Mouse (Mus musculus) urinary bladder, adult 18-20 months (tissue): ENCODE measurements around the gene Trpm3.

ENCODE experiments used
- DNase-seq, 2 experiments: peaks; one replicate each; pipeline ENCODE4 v3.0.0; 2022; ENCODE audit warnings: low spot score in 2 of 2, mixed read lengths in 2 of 2

Trpm3 gene

GRCm38 (mm10) chr19:22473030-22473712 lies 334.3 kb downstream of the Trpm3 start:
- DNase-seq: no peak

GRCm38 (mm10) chr19:22478295-22478989 lies 339.6 kb downstream of the Trpm3 start:
- no peak for DNase-seq

- no peak for DNase-seq
These were observed 364.6 kb downstream of the Trpm3 start for GRCm38 (mm10) chr19:22503469-22503868.

GRCm38 (mm10) chr19:22518508-22518907 lies 379.7 kb downstream of the Trpm3 start:
- DNase-seq: no peak

- DNase-seq: no peak
These were observed 389.1 kb downstream of the Trpm3 start for GRCm38 (mm10) chr19:22527944-22528343.

- no peak for DNase-seq
These were observed 404.3 kb downstream of the Trpm3 start for GRCm38 (mm10) chr19:22542990-22543709.

- DNase-seq: peak in 1 of 2 experiments; percentile 1
These were observed 413.3 kb downstream of the Trpm3 start for GRCm38 (mm10) chr19:22552179-22552578.

GRCm38 (mm10) chr19:22554421-22554941 lies 415.6 kb downstream of the Trpm3 start:
- no peak for DNase-seq

GRCm38 (mm10) chr19:22572396-22572795 lies 433.6 kb downstream of the Trpm3 start:
- DNase-seq: no peak

GRCm38 (mm10) chr19:22572849-22573248 lies 434.0 kb downstream of the Trpm3 start:
- no peak for DNase-seq

- no peak for DNase-seq
These were observed 443.4 kb downstream of the Trpm3 start for GRCm38 (mm10) chr19:22582120-22582745.

GRCm38 (mm10) chr19:22594492-22594891 lies 455.6 kb downstream of the Trpm3 start:
- DNase-seq: no peak

- DNase-seq: no peak
These were observed 456.4 kb downstream of the Trpm3 start for GRCm38 (mm10) chr19:22595246-22595645.

GRCm38 (mm10) chr19:22596715-22597114 lies 457.9 kb downstream of the Trpm3 start:
- DNase-seq: no peak

GRCm38 (mm10) chr19:22604322-22604721 lies 465.5 kb downstream of the Trpm3 start:
- DNase-seq: no peak

GRCm38 (mm10) chr19:22607985-22608684 lies 469.3 kb downstream of the Trpm3 start:
- DNase-seq: no peak

- no peak for DNase-seq
These were observed 472.8 kb downstream of the Trpm3 start for GRCm38 (mm10) chr19:22611621-22612020.

GRCm38 (mm10) chr19:22615367-22615766 lies 476.5 kb downstream of the Trpm3 start:
- no peak for DNase-seq

GRCm38 (mm10) chr19:22624801-22625513 lies 486.1 kb downstream of the Trpm3 start:
- DNase-seq: no peak

GRCm38 (mm10) chr19:22628878-22629277 lies 490.0 kb downstream of the Trpm3 start:
- no peak for DNase-seq

- DNase-seq: no peak
These were observed 492.5 kb downstream of the Trpm3 start for GRCm38 (mm10) chr19:22631316-22631715.
